In the genomic region with DNA sequence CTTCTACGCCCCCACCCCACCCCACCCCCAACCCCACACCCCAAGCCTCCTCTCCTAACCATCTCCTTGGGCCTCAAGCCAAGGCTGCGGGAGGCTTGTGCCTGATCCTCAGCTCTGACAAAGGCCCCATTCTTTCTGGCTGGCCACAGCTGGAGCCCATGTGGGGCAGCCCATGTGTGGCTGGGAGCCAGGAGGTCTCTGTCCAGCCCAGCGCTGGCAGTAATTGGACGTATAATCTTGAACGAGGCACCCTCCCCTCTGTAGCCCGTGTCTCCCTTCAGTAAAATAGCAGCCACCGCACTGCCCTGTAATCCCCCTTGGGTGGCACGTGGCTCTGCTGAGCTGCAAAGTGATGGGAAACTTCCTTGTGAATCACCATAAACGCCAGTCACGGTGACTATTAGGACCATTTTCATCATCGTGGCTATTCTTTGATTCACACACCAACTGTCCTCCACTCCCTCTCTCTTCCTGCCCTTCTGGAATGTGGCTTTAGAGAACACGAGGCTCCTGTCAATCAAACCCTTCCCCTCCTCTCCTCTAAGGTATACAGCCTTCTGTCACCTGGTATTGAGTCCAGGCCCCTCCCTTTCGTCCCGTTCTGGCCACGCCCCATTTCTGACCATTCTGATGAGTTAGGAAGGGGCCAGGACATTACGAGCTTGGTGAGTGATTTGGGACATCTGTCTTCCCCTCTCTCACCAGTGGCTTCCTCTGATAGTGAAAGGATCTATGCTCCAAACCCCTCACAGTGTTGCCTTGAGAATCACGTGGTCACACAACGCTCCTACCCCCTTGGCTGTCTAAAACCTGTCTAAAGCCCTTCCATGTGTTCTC, we compare ENCODE assay signal across 1 mouse cellular context.
TF ChIP-seq lines count a peak whose summit lies in the region.

No protein-coding gene starts in this region.

TF ChIP-seq in CH12.LX, 34 proteins besides CTCF, POLR2A, EP300 and RAD21 (continued from another document):
- TF ChIP-seq USF1 (IDR thresholded peaks at IDR 0.05; ENCODE audit: low read depth, low read length) (peak; percentile 67), USF2 (conservative IDR thresholded peaks at IDR 0.05; ENCODE audit: low read depth, low read length) (peak; percentile 72)
